Mouse (Mus musculus) lung, postnatal 0 days (tissue): ENCODE results near the gene Gm4312.
"Not testable (repeated sequence)": the region's sequence is repeated elsewhere in the genome, so short reads cannot be mapped to it uniquely, and the experiment has no call there.

Experiments
- CTCF ChIP-seq: IDR thresholded peaks from 2 replicates; pipeline ENCODE4 v1.5.1; 2016; ENCODE audit warnings: antibody characterized with exemption, mild to moderate bottlenecking
- EP300 ChIP-seq: IDR thresholded peaks from 2 replicates; pipeline ENCODE4 v1.6.1; 2016; ENCODE audit warnings: antibody characterized with exemption, mild to moderate bottlenecking, control low read depth

DNA sequence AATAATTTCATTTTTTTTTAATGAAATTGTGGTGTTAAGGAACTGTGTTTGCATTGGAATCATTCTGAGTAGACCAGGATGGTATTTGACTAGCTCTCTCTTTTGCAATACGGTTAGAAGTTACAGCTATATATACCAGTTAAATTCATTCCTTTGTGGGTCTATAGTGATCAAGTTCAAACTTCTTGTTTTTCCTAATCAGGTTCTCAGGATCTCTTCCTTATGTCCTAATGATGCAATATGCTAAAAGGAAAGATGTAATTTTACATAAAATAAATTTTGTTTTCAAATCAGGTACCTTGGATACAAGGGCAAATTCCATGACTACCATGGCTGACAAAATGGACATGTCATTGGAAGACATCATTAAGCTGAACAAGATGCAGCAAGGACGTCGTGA, 41.8 kb downstream of the Gm4312 start, which contains the start of gene Gm4302:
- TF ChIP-seq CTCF, EP300: not testable (repeated sequence)
